Mouse (Mus musculus): ENCODE measurements around the gene Itpkc. TPM values are rescaled to one million over a fixed set of nuclear protein-coding genes. Genes with fewer than 3 reads are reported as not detected.

Itpkc gene
- polyA plus RNA-seq, 1 experiment, result 12.4 TPM

DNA sequence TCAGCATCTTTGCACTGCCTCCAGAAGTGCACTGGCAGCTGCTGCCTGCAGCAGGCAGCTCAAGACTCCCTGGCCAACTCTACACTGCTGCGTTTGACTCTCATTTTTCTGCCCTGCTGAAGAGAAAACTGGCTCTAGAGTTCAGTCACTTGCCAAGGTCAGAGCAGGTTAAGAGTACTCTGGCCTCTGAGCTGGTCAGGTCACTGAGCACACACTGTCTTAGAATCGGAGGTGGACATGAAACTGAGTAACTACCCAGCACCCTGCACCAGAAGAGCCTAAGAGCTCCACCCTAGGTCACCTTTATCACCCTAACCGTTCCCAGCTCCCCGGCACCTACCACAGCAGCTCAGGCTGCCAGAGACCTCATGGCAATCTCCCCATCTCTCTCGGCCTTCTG, 42.5 kb downstream of the Itpkc start:
- H3K4me3 ChIP-seq (replicated peaks; ENCODE audit: insufficient read depth, low read depth, low read length), result no peak overlapping the region
- DNase-seq, result no peak
- 81% methylated on average over 5 of the region's 5 CpGs for WGBS
- H3K4me1 ChIP-seq (ENCODE audit: control insufficient read depth, insufficient read depth, low read length), result no peaks in the 10 kb centered on the region
- no peaks in the 10 kb centered on the region for H3K27me3 ChIP-seq (ENCODE audit: control insufficient read depth, insufficient read depth, low read length)
- no peak overlapping the region for H3K27ac ChIP-seq (ENCODE audit: insufficient read depth, low read length)
- TF ChIP-seq POLR2A (IDR thresholded peaks at IDR 0.05; ENCODE audit: borderline replicate concordance, insufficient read depth, low read length) (no peak), CTCF (IDR thresholded peaks at IDR 0.05; ENCODE audit: borderline replicate concordance, insufficient read depth, low read depth, low read length) (no peak)

DNA sequence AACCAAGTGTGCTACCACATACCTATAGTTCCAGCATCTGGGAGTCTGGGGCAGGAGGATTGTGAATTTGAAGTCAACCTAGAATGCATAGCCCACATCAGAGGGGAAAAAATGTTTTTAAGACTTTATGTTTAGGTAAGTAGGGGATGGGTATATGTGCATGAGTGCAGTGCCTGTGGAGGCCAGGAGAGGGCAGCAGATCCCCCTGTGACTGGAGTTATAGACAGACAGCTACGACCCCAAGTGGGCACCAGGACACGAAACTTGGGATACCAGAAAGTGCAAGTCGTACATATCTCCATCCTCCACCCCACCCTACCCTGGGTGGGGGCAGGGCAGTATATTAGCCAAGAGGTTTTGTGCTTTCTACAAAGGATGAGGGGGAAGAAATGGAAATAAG, 43.5 kb downstream of the Itpkc start:
- WGBS, result 46% methylated on average over 3 of the region's 3 CpGs
- no peaks in the 10 kb centered on the region for H3K4me1 ChIP-seq (ENCODE audit: control insufficient read depth, insufficient read depth, low read length)
- peak; percentile 71 for TF ChIP-seq CTCF (IDR thresholded peaks at IDR 0.05; ENCODE audit: borderline replicate concordance, insufficient read depth, low read depth, low read length)
- TF ChIP-seq POLR2A (IDR thresholded peaks at IDR 0.05; ENCODE audit: borderline replicate concordance, insufficient read depth, low read length), result no peak
- H3K27me3 ChIP-seq (ENCODE audit: control insufficient read depth, insufficient read depth, low read length), result no peaks in the 10 kb centered on the region
- no peak for DNase-seq
- H3K4me3 ChIP-seq (replicated peaks; ENCODE audit: insufficient read depth, low read depth, low read length), result no peak overlapping the region
- no peak overlapping the region for H3K27ac ChIP-seq (ENCODE audit: insufficient read depth, low read length)

DNA sequence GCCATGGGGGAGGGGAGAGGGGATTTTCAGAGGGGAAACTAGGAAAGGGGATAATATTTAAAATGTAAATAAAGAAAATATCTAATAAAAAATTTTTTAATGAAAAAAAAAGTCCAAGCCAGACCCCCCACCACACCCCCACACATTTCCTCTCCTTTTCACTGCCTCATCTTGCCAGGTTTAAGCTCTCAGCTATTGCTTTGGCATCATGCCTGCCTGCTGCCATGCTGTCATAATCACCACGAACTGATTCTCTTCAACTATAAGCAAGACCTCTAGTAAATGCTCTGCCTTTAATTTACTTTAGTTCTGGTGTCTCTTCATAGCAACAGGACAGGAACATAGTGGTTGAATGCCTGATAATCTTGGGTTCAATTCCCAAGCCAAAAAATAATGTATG, 46.0 kb downstream of the Itpkc start:
- Histone ChIP-seq H3K4me1 (ENCODE audit: control insufficient read depth, insufficient read depth, low read length) (no peaks in the 10 kb centered on the region), H3K27me3 (ENCODE audit: control insufficient read depth, insufficient read depth, low read length) (no peaks in the 10 kb centered on the region), H3K27ac (ENCODE audit: insufficient read depth, low read length) (no peak overlapping the region), H3K4me3 (replicated peaks; ENCODE audit: insufficient read depth, low read depth, low read length) (no peak overlapping the region)
- TF ChIP-seq POLR2A (IDR thresholded peaks at IDR 0.05; ENCODE audit: borderline replicate concordance, insufficient read depth, low read length) (no peak), CTCF (IDR thresholded peaks at IDR 0.05; ENCODE audit: borderline replicate concordance, insufficient read depth, low read depth, low read length) (no peak)
- 7% methylated on average over 1 of the region's 1 CpGs for WGBS
- no peak for DNase-seq

DNA sequence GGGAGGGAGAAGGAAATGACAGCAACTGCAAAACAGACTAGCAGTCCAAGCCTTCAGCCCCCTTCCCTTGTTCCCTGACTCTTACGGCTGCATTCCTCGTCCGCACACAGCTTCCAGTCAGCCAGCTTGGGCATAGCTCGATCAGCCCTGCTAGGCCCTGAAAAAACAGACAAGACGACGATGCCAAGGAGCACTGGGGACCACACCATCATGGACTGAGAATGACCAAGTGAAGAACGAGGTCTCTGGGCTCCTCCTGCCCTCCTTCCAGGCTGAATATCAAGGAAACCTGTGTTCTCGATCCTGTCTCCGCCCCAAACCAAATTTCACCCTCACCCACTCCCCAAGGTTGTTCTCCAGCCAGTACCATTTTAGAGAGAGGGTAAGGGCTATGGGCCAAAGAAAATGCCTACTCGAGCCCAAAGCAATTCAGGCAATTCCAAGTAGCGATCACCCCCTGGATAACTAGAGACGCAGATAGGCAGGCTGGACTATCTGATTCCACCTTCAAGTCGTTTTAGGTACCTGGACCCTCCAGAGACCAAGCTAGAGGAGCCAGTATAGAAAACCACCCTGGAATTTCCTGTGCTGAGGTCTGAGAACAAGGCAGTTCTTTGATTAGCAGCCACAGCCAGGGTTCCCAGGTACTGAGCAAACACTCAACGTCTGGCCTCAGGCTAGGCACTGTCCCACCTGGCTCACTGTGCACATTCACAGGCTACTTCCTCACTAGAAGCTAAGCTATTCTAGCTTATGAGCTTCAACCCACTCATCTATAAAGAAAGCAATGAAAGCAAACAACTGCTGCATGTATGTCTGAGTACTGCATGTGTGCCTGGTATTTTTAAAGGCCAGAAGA, 47.4 kb downstream of the Itpkc start, which contains the start of the genes Gm21983 and Mia:
Gene Gm21983 (minus strand): TSS at position 250 of the 859 bp plus-strand sequence.
Gene Mia (minus strand): TSS at position 321 of the 859 bp plus-strand sequence.
- TF ChIP-seq POLR2A (IDR thresholded peaks at IDR 0.05; ENCODE audit: borderline replicate concordance, insufficient read depth, low read length) (no peak), CTCF (IDR thresholded peaks at IDR 0.05; ENCODE audit: borderline replicate concordance, insufficient read depth, low read depth, low read length) (no peak)
- Histone ChIP-seq H3K4me3 (replicated peaks; ENCODE audit: insufficient read depth, low read depth, low read length) (no peak within 1 kb of the TSS), H3K27me3 (ENCODE audit: control insufficient read depth, insufficient read depth, low read length) (no peaks in the 10 kb centered on the region), H3K4me1 (ENCODE audit: control insufficient read depth, insufficient read depth, low read length) (no peaks in the 10 kb centered on the region), H3K27ac (ENCODE audit: insufficient read depth, low read length) (no peak within 1 kb of the TSS)
- 31% methylated on average over 14 of the region's 14 CpGs for WGBS
- DNase-seq, result no peak

DNA sequence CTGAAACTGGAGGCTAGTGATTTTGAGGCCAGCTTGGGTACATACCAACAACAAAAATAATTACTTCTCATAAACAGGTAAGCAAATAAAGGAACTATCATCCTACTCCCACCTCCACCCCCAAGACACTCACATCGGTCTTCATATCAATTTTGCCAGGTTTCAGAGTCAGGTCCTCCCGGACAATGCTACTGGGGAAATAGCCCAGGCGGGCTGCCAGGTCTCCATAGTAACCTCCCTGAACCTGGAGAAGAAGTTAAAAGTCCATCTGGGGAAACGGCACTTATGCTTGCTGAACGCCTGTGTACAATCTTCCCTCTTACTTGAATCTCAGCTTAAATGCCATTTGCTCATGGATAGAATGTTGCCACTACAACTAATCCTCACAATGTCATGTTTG, 48.4 kb downstream of the Itpkc start:
- peak in 1 of 2 experiments; percentile 34 for DNase-seq
- no peak overlapping the region for H3K4me3 ChIP-seq (replicated peaks; ENCODE audit: insufficient read depth, low read depth, low read length)
- WGBS, result 25% methylated on average over 5 of the region's 5 CpGs
- no peak for TF ChIP-seq CTCF (IDR thresholded peaks at IDR 0.05; ENCODE audit: borderline replicate concordance, insufficient read depth, low read depth, low read length)
- TF ChIP-seq POLR2A (IDR thresholded peaks at IDR 0.05; ENCODE audit: borderline replicate concordance, insufficient read depth, low read length), result no peak
- H3K27ac ChIP-seq (ENCODE audit: insufficient read depth, low read length), result no peak overlapping the region
- H3K4me1 ChIP-seq (ENCODE audit: control insufficient read depth, insufficient read depth, low read length), result no peaks in the 10 kb centered on the region
- H3K27me3 ChIP-seq (ENCODE audit: control insufficient read depth, insufficient read depth, low read length), result no peaks in the 10 kb centered on the region

DNA sequence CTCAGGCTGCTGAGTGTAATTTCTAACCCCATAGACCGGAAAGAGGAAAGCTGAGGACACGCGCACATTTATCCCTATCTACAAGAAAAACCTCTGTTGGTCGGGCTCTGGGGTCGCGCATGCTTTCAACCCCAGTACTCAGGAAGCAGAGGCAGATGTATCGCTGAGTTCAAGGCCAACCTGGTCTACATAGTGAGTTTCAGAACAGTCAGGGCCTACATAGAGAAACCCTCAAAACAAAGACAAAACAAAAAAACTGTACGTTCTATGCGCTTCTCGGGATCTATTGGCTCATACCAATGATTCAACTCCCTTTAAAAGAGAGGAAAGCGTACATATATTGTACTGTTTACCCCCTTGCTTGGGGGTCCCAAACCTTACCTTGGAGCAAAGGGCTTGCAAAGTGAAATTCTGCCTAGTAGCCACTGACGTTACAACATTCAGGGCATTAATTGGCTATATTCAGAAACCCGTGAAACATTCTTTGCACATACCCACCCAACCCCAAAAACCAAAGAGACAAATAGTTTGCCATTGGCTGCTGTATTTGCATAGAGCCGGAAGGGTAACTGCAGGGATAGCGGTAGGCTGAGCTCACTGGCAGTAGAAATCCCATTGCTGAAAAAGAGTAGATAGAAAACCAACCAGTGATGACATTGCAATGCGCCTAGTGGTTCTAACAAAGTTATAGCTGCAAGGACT, 49.1 kb downstream of the Itpkc start:
- WGBS, result 42% methylated on average over 16 of the region's 16 CpGs

DNA sequence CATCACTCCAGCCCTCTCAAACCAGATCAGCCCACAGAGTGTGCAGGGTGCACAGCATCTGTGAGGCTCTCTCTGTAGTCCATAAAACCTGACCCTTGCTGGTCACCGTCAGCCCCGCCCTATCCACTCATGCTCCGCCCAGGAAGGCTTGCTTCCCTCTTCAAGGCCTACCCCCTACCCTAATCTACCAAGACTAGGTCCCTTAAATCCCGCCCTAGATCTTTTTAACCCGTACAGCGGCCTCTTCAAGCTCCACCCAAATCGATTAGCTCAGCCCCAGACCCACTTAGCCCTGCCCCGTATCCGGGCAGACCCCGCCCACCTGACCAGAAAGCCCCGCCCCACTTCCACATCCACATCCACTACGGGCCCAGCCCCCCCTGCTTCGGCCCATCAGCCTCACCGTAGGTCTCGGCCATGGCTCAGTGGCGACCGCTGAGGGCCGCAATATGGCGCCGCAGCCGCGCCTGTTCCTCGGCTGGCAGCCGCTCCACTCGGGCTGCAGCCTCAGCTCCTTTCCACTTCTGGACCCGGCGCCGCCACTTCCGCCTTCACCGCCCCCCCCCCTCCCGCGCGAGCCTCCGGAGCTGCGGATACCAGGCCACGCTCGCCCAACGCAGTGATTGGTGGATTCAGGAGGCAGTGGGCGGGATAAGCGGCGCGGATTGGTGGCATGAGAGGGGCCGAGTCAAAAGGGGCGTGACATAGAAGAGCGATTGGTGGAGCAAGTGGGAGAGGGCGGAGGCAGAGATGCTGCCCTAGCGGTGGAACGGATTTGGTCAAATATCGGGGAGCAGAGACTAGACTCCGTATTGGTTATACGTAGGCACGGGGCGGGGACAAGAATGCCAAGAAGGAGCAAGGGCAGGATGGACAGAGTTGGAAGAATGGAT, 49.9 kb downstream of the Itpkc start, which contains the start of gene Rab4b:
Gene Rab4b (minus strand): TSS at position 573 of the 893 bp plus-strand sequence.
- Histone ChIP-seq H3K4me1 (ENCODE audit: control insufficient read depth, insufficient read depth, low read length) (no peaks in the 10 kb centered on the region), H3K4me3 (replicated peaks; ENCODE audit: insufficient read depth, low read depth, low read length) (peak within 1 kb of the TSS; percentile 79), H3K27me3 (ENCODE audit: control insufficient read depth, insufficient read depth, low read length) (no peaks in the 10 kb centered on the region), H3K27ac (ENCODE audit: insufficient read depth, low read length) (peak within 1 kb of the TSS; percentile 55)
- TF ChIP-seq CTCF (IDR thresholded peaks at IDR 0.05; ENCODE audit: borderline replicate concordance, insufficient read depth, low read depth, low read length) (peak; percentile 54; the same call in 1 of the 2 replicates), POLR2A (IDR thresholded peaks at IDR 0.05; ENCODE audit: borderline replicate concordance, insufficient read depth, low read length) (no peak; the same call in 1 of the 2 replicates)
- peak; percentile 100 for DNase-seq
- WGBS, result under 1% methylated on average over 53 of the region's 53 CpGs

More for the DNA sequence above, 49.1 kb downstream of the Itpkc start:
- peak overlapping the region; percentile 53; the same call in 1 of the 2 replicates for H3K27ac ChIP-seq (ENCODE audit: insufficient read depth, low read length)
- peak overlapping the region; percentile 55 for H3K4me3 ChIP-seq (replicated peaks; ENCODE audit: insufficient read depth, low read depth, low read length)
- TF ChIP-seq CTCF (IDR thresholded peaks at IDR 0.05; ENCODE audit: borderline replicate concordance, insufficient read depth, low read depth, low read length) (no peak), POLR2A (IDR thresholded peaks at IDR 0.05; ENCODE audit: borderline replicate concordance, insufficient read depth, low read length) (0 out of 2 replicates have a peak, but pooled peaks have one; percentile 59)
- no peaks in the 10 kb centered on the region for H3K4me1 ChIP-seq (ENCODE audit: control insufficient read depth, insufficient read depth, low read length)
- DNase-seq, result no peak
- H3K27me3 ChIP-seq (ENCODE audit: control insufficient read depth, insufficient read depth, low read length), result no peaks in the 10 kb centered on the region
